Mouse (Mus musculus) brain, embryonic 14.5 days (tissue): ENCODE measurements around the gene Erc1.

ENCODE experiments used
- CTCF ChIP-seq: fragments of 200-500 bp; IDR thresholded peaks from 2 replicates; pipeline ENCODE4 v1.5.1; 2012; ENCODE audit warnings: inconsistent platforms, mild to moderate bottlenecking, moderate library complexity, borderline replicate concordance; ENCODE audit not compliant: insufficient read depth, insufficient read length; ENCODE audit errors: extremely low read depth
- POLR2A ChIP-seq: fragments of 200-500 bp; IDR thresholded peaks from 2 replicates; pipeline ENCODE4 v1.6.1; 2012; ENCODE audit warnings: mild to moderate bottlenecking, inconsistent platforms, borderline replicate concordance; ENCODE audit not compliant: poor library complexity, insufficient read depth, insufficient read length, severe bottlenecking; ENCODE audit errors: extremely low read depth

DNA sequence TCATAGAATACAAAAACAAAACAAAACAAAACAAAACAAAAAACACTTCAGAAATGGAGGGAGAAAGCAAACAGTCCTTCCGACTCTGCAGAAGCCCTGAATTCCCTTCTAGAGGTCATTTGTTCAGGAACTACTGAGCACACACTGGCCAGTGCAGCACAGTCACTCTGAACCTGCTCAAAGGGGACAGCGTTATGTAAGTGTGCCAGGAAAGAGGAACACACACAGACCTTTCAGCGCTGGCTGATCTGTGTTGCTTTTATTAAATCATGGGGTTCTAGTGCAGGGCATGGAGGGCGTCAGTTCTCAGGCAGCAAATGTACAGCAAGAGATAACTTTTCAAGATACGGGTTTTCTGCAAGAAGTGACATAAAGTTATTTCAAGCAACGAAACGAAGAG is 35.2 kb upstream of the Erc1 start:
- TF ChIP-seq POLR2A (no peak), CTCF (no peak)
